Mouse (Mus musculus) midbrain, postnatal 0 days (tissue): ENCODE results near the gene Rtf2. TPM values are rescaled to one million over a fixed set of nuclear protein-coding genes. Genes with fewer than 3 reads are reported as not detected.

Experiments
- ATAC-seq: fragments of 200-750 bp; cut with Nextera tagmentation; 2 replicates; pipeline ENCODE4 v1.8.0; 2017; ENCODE audit warnings: moderate number of reproducible peaks, mild to moderate bottlenecking, moderate TSS enrichment, moderate library complexity; ENCODE audit not compliant: low FRiP score
- DNase-seq: peaks from one replicate; pipeline ENCODE4 v3.0.0-alpha.2; 2015; ENCODE audit warnings: low spot score
- H3K27ac ChIP-seq: fragments of 300-500 bp; sonication (generic); 2 replicates; pipeline ENCODE4 v1.5.1; 2014; ENCODE audit warnings: low read depth, mild to moderate bottlenecking, low read length, mixed read lengths
- H3K27me3 ChIP-seq: fragments of 300-500 bp; sonication (generic); 2 replicates; pipeline ENCODE4 v1.6.1; 2014; ENCODE audit warnings: low read length, control low read depth, mixed read lengths; ENCODE audit not compliant: insufficient read depth
- H3K36me3 ChIP-seq: fragments of 300-500 bp; sonication (generic); 2 replicates; pipeline ENCODE4 v1.6.1; 2014; ENCODE audit warnings: low read length, control low read depth, mixed read lengths; ENCODE audit not compliant: insufficient read depth
- H3K4me1 ChIP-seq: fragments of 300-500 bp; sonication (generic); 2 replicates; pipeline ENCODE4 v1.6.1; 2014; ENCODE audit warnings: mild to moderate bottlenecking, control low read depth, antibody characterized with exemption, low read length, mixed read lengths; ENCODE audit not compliant: insufficient read depth
- H3K4me2 ChIP-seq: fragments of 300-500 bp; sonication (generic); 2 replicates; pipeline ENCODE4 v1.6.1; 2014; ENCODE audit warnings: low read depth, mild to moderate bottlenecking, low read length, mixed read lengths; ENCODE audit not compliant: poor library complexity, severe bottlenecking
- H3K4me3 ChIP-seq: fragments of 300-500 bp; sonication (generic); 2 replicates; pipeline ENCODE4 v1.5.1; 2014; ENCODE audit warnings: low read depth, mild to moderate bottlenecking, low read length, moderate library complexity
- H3K9ac ChIP-seq: fragments of 300-500 bp; sonication (generic); replicated peaks from 2 replicates; pipeline ENCODE4 v1.6.1; 2014; ENCODE audit warnings: mild to moderate bottlenecking, low read length, moderate library complexity, mixed read lengths; ENCODE audit not compliant: poor library complexity, severe bottlenecking
- H3K9me3 ChIP-seq: fragments of 300-500 bp; sonication (generic); 2 replicates; pipeline ENCODE4 v1.6.1; 2016; ENCODE audit warnings: low read length, control low read depth
- CTCF ChIP-seq: IDR thresholded peaks from 2 replicates; pipeline ENCODE4 v1.5.1; 2016; ENCODE audit warnings: antibody characterized with exemption, mild to moderate bottlenecking
- WGBS: fragments of 180-500 bp; shearing (Covaris S2); extraction: QIAGEN DNeasy Blood & Tissue Kit; methylation state at CpG from one replicate; pipeline ENCODE4 v1.1.7; 2014; 5-methylcytosine and 5-hydroxymethylcytosine counted together
- polyA plus RNA-seq: library from polyadenylated mRNA; unstranded; fragments of >200 nt; fragmentation: Nextera tagmentation; extraction: Ambion mirVana; gene quantifications from 2 replicates; pipeline ENCODE4 v1.2.1, GENCODE M21; 2015
- total RNA-seq: library from RNA; depleted of rRNA; stranded (reverse); fragments of >200 nt; gene quantifications from 2 replicates; pipeline ENCODE4 v1.2.3, GENCODE M21; 2014

Rtf2 gene
- total and polyA plus RNA-seq, 2 experiments from 2014 or later: 67.0 to 85.0 TPM

GRCm38 (mm10) chr2:172496736-172497345 is 56.5 kb downstream of the Rtf2 start:
- Histone ChIP-seq H3K9ac (no peak overlapping the region), H3K4me1 (no peaks in the 10 kb centered on the region), H3K4me3 (no peak overlapping the region), H3K27ac (no peak overlapping the region), H3K9me3 (no peaks in the 10 kb centered on the region), H3K36me3 (no peaks in the 10 kb centered on the region), H3K27me3 (no peaks in the 10 kb centered on the region), H3K4me2 (no peak overlapping the region)
- 77% methylated on average over 8 of the region's 8 CpGs for WGBS
- DNase-seq (no peak), ATAC-seq (no peak)
- no peak for TF ChIP-seq CTCF

- Histone ChIP-seq H3K27me3 (no peaks in the 10 kb centered on the region), H3K4me3 (no peak overlapping the region), H3K4me1 (no peaks in the 10 kb centered on the region), H3K36me3 (no peaks in the 10 kb centered on the region), H3K9me3 (no peaks in the 10 kb centered on the region), H3K27ac (no peak overlapping the region), H3K9ac (no peak overlapping the region), H3K4me2 (no peak overlapping the region)
- DNase-seq (no peak), ATAC-seq (no peak)
- no peak for TF ChIP-seq CTCF
- 42% methylated on average over 3 of the region's 3 CpGs for WGBS
Observed at GRCm38 (mm10) chr2:172498823-172499222, 58.5 kb downstream of the Rtf2 start.

- Histone ChIP-seq H3K27ac (no peak overlapping the region), H3K36me3 (no peaks in the 10 kb centered on the region), H3K4me3 (no peak overlapping the region), H3K9ac (no peak overlapping the region), H3K4me2 (no peak overlapping the region), H3K27me3 (no peaks in the 10 kb centered on the region), H3K4me1 (no peaks in the 10 kb centered on the region), H3K9me3 (no peaks in the 10 kb centered on the region)
- DNase-seq: no peak
- WGBS: 50% methylated on average over 7 of the region's 7 CpGs
- TF ChIP-seq CTCF: no peak
- ATAC-seq: no peak
Observed at GRCm38 (mm10) chr2:172500752-172501316, 60.5 kb downstream of the Rtf2 start.

GRCm38 (mm10) chr2:172501341-172501740 is 61.0 kb downstream of the Rtf2 start:
- TF ChIP-seq CTCF: peak; percentile 82
- H3K27me3 ChIP-seq: no peaks in the 10 kb centered on the region
- no peak overlapping the region for H3K9ac ChIP-seq
- no peaks in the 10 kb centered on the region for H3K36me3 ChIP-seq
- no peak overlapping the region for H3K4me2 ChIP-seq
- H3K9me3 ChIP-seq: no peaks in the 10 kb centered on the region
- no peaks in the 10 kb centered on the region for H3K4me1 ChIP-seq
- WGBS: 0% methylated on average over 4 of the region's 4 CpGs
- ATAC-seq (no peak), DNase-seq (peak; percentile 71)
- no peak overlapping the region for H3K4me3 ChIP-seq
- H3K27ac ChIP-seq: no peak overlapping the region

GRCm38 (mm10) chr2:172502168-172502567 is 61.8 kb downstream of the Rtf2 start:
- Histone ChIP-seq H3K4me1 (no peaks in the 10 kb centered on the region), H3K9me3 (no peaks in the 10 kb centered on the region), H3K4me3 (no peak overlapping the region), H3K9ac (no peak overlapping the region), H3K36me3 (no peaks in the 10 kb centered on the region), H3K27ac (no peak overlapping the region), H3K4me2 (no peak overlapping the region), H3K27me3 (no peaks in the 10 kb centered on the region)
- ATAC-seq: no peak
- no peak for TF ChIP-seq CTCF
- 82% methylated on average over 14 of the region's 14 CpGs for WGBS
- no peak for DNase-seq

- H3K9me3 ChIP-seq: no peaks in the 10 kb centered on the region
- no peaks in the 10 kb centered on the region for H3K27me3 ChIP-seq
- no peak overlapping the region for H3K4me3 ChIP-seq
- DNase-seq (no peak), ATAC-seq (no peak)
- no peaks in the 10 kb centered on the region for H3K36me3 ChIP-seq
- no peak overlapping the region for H3K9ac ChIP-seq
- no peak for TF ChIP-seq CTCF
- H3K4me1 ChIP-seq: no peaks in the 10 kb centered on the region
- no peak overlapping the region for H3K27ac ChIP-seq
- no peak overlapping the region for H3K4me2 ChIP-seq
- 84% methylated on average over 7 of the region's 7 CpGs for whole genome bisulfite sequencing
Observed at GRCm38 (mm10) chr2:172506121-172506520, 65.8 kb downstream of the Rtf2 start.
